8 mouse cellular contexts compared by ENCODE assay signal in genomic region chr1:170214757-170215522, GRCm38 (mm10). TPM values are rescaled to one million over a fixed set of nuclear protein-coding genes. Genes with fewer than 3 reads are reported as not detected.
DNase-seq lines count a peak whose midpoint lies in the region; ATAC-seq lines count a peak whose summit lies in the region.

Gene Uhmk1 (minus strand): TSS chr1:170215397.

- peak within 1 kb of the TSS; percentile 83 for H3K9ac ChIP-seq in heart, embryonic 15.5 days
- peak within 1 kb of the TSS; percentile 91 for H3K9ac ChIP-seq in liver, embryonic 15.5 days
- peak within 1 kb of the TSS; percentile 93 for H3K9ac ChIP-seq in neural tube, embryonic 12.5 days

- H3K4me3 ChIP-seq in forebrain, embryonic 10.5 days: peak within 1 kb of the TSS; percentile 97
- peak within 1 kb of the TSS; percentile 72 for H3K4me3 ChIP-seq in heart, embryonic 15.5 days
- peak within 1 kb of the TSS; percentile 77 for H3K4me3 ChIP-seq in liver, embryonic 15.5 days (replicated peaks)
- peak within 1 kb of the TSS; percentile 99 for H3K4me3 ChIP-seq in neural tube, embryonic 12.5 days

- peaks cover 13% of the 10 kb centered on the region for H3K27me3 ChIP-seq in forebrain, embryonic 10.5 days (ENCODE audit: poor library complexity, severe bottlenecking)
- peaks cover 10% of the 10 kb centered on the region; the same call in 1 of the 2 replicates for H3K27me3 ChIP-seq in heart, embryonic 15.5 days
- peaks cover 12% of the 10 kb centered on the region; the same call in 1 of the 2 replicates for H3K27me3 ChIP-seq in liver, embryonic 15.5 days
- H3K27me3 ChIP-seq in neural tube, embryonic 12.5 days (replicated peaks): no peaks in the 10 kb centered on the region

- no peaks in the 10 kb centered on the region for H3K9me3 ChIP-seq in forebrain, embryonic 10.5 days
- no peaks in the 10 kb centered on the region for H3K9me3 ChIP-seq in heart, embryonic 15.5 days (replicated peaks)
- no peaks in the 10 kb centered on the region for H3K9me3 ChIP-seq in liver, embryonic 15.5 days (replicated peaks)
- H3K9me3 ChIP-seq in neural tube, embryonic 12.5 days: no peaks in the 10 kb centered on the region

- H3K4me2 ChIP-seq in heart, embryonic 15.5 days: peak within 1 kb of the TSS; percentile 75
- peak within 1 kb of the TSS; percentile 69 for H3K4me2 ChIP-seq in liver, embryonic 15.5 days
- H3K4me2 ChIP-seq in neural tube, embryonic 12.5 days (replicated peaks): peak within 1 kb of the TSS; percentile 81

- DNase-seq in c-Kit-negative CD71-positive TER-119-positive erythroid progenitor cells, embryonic 14.5 days (ENCODE audit: low read depth, low spot score): peak; percentile 68
- peak; percentile 90 for DNase-seq in forebrain, embryonic 10.5 days (ENCODE audit: extremely low spot score, low spot score)
- DNase-seq in kidney, postnatal 36 days: peak; percentile 94 to 96
- peak; percentile 74 for DNase-seq in telencephalon, adult 2 months (ENCODE audit: low read depth, low spot score)

- H3K27ac ChIP-seq in forebrain, embryonic 10.5 days: peak within 1 kb of the TSS; percentile 94
- H3K27ac ChIP-seq in heart, embryonic 15.5 days: peak within 1 kb of the TSS; percentile 86
- peak within 1 kb of the TSS; percentile 87 for H3K27ac ChIP-seq in liver, embryonic 15.5 days (replicated peaks)
- peak within 1 kb of the TSS; percentile 64 for H3K27ac ChIP-seq in neural tube, embryonic 12.5 days

- H3K4me1 ChIP-seq in forebrain, embryonic 10.5 days: peaks cover 12% of the 10 kb centered on the region
- peaks cover 7% of the 10 kb centered on the region for H3K4me1 ChIP-seq in heart, embryonic 15.5 days (replicated peaks)
- H3K4me1 ChIP-seq in liver, embryonic 15.5 days (replicated peaks): peaks cover 18% of the 10 kb centered on the region
- peaks cover 8% of the 10 kb centered on the region for H3K4me1 ChIP-seq in neural tube, embryonic 12.5 days

- peak; percentile 92 for ATAC-seq in CD4-positive, CD25-positive, alpha-beta regulatory T cell, adult 4 months
- ATAC-seq in heart, embryonic 15.5 days (replicated peaks; ENCODE audit: insufficient number of reproducible peaks, insufficient read depth, low FRiP score, low read depth): peak; percentile 97
- peak; percentile 97 for ATAC-seq in liver, embryonic 15.5 days (ENCODE audit: insufficient read depth)
- ATAC-seq in neural tube, embryonic 12.5 days (ENCODE audit: low FRiP score, low read depth): peak; percentile 100

- WGBS in forebrain, embryonic 10.5 days: under 1% methylated on average over 70 of the region's 70 CpGs
- WGBS in heart, embryonic 15.5 days: under 1% methylated on average over 70 of the region's 70 CpGs
- WGBS in liver, embryonic 15.5 days (ENCODE audit: insufficient replicate concordance): under 1% methylated on average over 65 of the region's 70 CpGs
- under 1% methylated on average over 70 of the region's 70 CpGs for WGBS in neural tube, embryonic 12.5 days

- H3K36me3 ChIP-seq in forebrain, embryonic 10.5 days (replicated peaks): peaks cover 27% of the 10 kb centered on the region
- peaks cover 15% of the 10 kb centered on the region for H3K36me3 ChIP-seq in heart, embryonic 15.5 days
- peaks cover 24% of the 10 kb centered on the region for H3K36me3 ChIP-seq in liver, embryonic 15.5 days (replicated peaks)
- H3K36me3 ChIP-seq in neural tube, embryonic 12.5 days: peaks cover 15% of the 10 kb centered on the region; the same call in 1 of the 2 replicates

RNA-seq across cellular contexts. Expression of gene Uhmk1, which starts in this region (rescaled TPM):
- 10 to 100 TPM in 1 of 2 experiments, 1 to 10 TPM in 1; 10.0 to 12.1 TPM for polyA plus RNA-seq in CD4-positive, CD25-positive, alpha-beta regulatory T cell, adult 4 months (2017; shearing (Covaris generic))
- polyA plus RNA-seq in forebrain, embryonic 10.5 days (2016; fragmentation: Nextera tagmentation; extraction: Ambion mirVana): 10.0 and 10.1 TPM in 2 replicates
- 4.6 and 6.1 TPM in 2 replicates for polyA plus RNA-seq in heart, embryonic 15.5 days (2015; fragmentation: Nextera tagmentation; extraction: Ambion mirVana)
- polyA plus RNA-seq in liver, embryonic 15.5 days (2015; fragmentation: Nextera tagmentation; extraction: Ambion mirVana): 5.4 and 6.0 TPM in 2 replicates
- 12.5 and 15.0 TPM in 2 replicates for polyA plus RNA-seq in neural tube, embryonic 12.5 days (2016; fragmentation: Nextera tagmentation; extraction: Ambion mirVana)

Comparison
In these comparisons a context has a peak if more than half of its experiments do, and no peak if none do; other contexts are left out.
1. Peak in every context shown above with its lines: DNase-seq, ATAC-seq, H3K4me3 ChIP-seq and H3K27ac ChIP-seq.